Mouse (Mus musculus) c-Kit-positive CD71-negative TER-119-negative erythroid progenitor cells, embryonic 14.5 days (primary cell): ENCODE results near the gene Rbl1.

ENCODE experiments used
- DNase-seq: peaks from one replicate; pipeline ENCODE4 v3.0.0-alpha.2; 2013; ENCODE audit warnings: low read depth

Rbl1 gene

GRCm38 (mm10) chr2:157133769-157134478 lies 70.4 kb downstream of the Rbl1 start:
- no peak for DNase-seq

- DNase-seq = no peak
These were observed 71.4 kb downstream of the Rbl1 start for GRCm38 (mm10) chr2:157132686-157133540.

GRCm38 (mm10) chr2:157132086-157132485 lies 72.2 kb downstream of the Rbl1 start:
- no peak for DNase-seq

GRCm38 (mm10) chr2:157130813-157131514 lies 73.4 kb downstream of the Rbl1 start:
- DNase-seq = no peak

GRCm38 (mm10) chr2:157129601-157130164 lies 74.7 kb downstream of the Rbl1 start:
- DNase-seq = no peak

- DNase-seq = no peak
These were observed 75.2 kb downstream of the Rbl1 start for GRCm38 (mm10) chr2:157129096-157129495.

GRCm38 (mm10) chr2:157128072-157128471 lies 76.3 kb downstream of the Rbl1 start:
- DNase-seq = no peak

- DNase-seq = no peak
These were observed 77.0 kb downstream of the Rbl1 start for GRCm38 (mm10) chr2:157127370-157127769.

GRCm38 (mm10) chr2:157125246-157125645 lies 79.1 kb downstream of the Rbl1 start:
- DNase-seq = no peak

GRCm38 (mm10) chr2:157121766-157122165 lies 82.6 kb downstream of the Rbl1 start:
- no peak for DNase-seq

GRCm38 (mm10) chr2:157119075-157119474 lies 85.3 kb downstream of the Rbl1 start:
- DNase-seq = no peak

GRCm38 (mm10) chr2:157118556-157118955 lies 85.8 kb downstream of the Rbl1 start:
- DNase-seq = no peak

- no peak for DNase-seq
These were observed 87.4 kb downstream of the Rbl1 start for GRCm38 (mm10) chr2:157116964-157117363.

- no peak for DNase-seq
These were observed 96.1 kb downstream of the Rbl1 start for GRCm38 (mm10) chr2:157108236-157108635.

GRCm38 (mm10) chr2:157104454-157104853 lies 99.9 kb downstream of the Rbl1 start:
- no peak for DNase-seq

- DNase-seq = no peak
These were observed 102.1 kb downstream of the Rbl1 start for GRCm38 (mm10) chr2:157102256-157102655.

GRCm38 (mm10) chr2:157101650-157102049 lies 102.7 kb downstream of the Rbl1 start:
- DNase-seq = no peak

- DNase-seq = no peak
These were observed 104.1 kb downstream of the Rbl1 start for GRCm38 (mm10) chr2:157100319-157100605.

GRCm38 (mm10) chr2:157099532-157100318 lies 104.6 kb downstream of the Rbl1 start:
- DNase-seq = no peak
